Mouse (Mus musculus) midbrain, postnatal 0 days (tissue): Measurements from ENCODE around the gene Arl11. TPM values are rescaled to one million over a fixed set of nuclear protein-coding genes. Genes with fewer than 3 reads are reported as not detected.

Experiments used
- ATAC-seq: fragments of 200-750 bp; cut with Nextera tagmentation; 2 replicates; pipeline ENCODE4 v1.8.0; 2017; ENCODE audit warnings: moderate number of reproducible peaks, mild to moderate bottlenecking, moderate TSS enrichment, moderate library complexity; ENCODE audit not compliant: low FRiP score
- DNase-seq: peaks from one replicate; pipeline ENCODE4 v3.0.0-alpha.2; 2015; ENCODE audit warnings: low spot score
- H3K27ac ChIP-seq: fragments of 300-500 bp; sonication (generic); 2 replicates; pipeline ENCODE4 v1.5.1; 2014; ENCODE audit warnings: low read depth, mild to moderate bottlenecking, low read length, mixed read lengths
- H3K27me3 ChIP-seq: fragments of 300-500 bp; sonication (generic); 2 replicates; pipeline ENCODE4 v1.6.1; 2014; ENCODE audit warnings: low read length, control low read depth, mixed read lengths; ENCODE audit not compliant: insufficient read depth
- H3K36me3 ChIP-seq: fragments of 300-500 bp; sonication (generic); 2 replicates; pipeline ENCODE4 v1.6.1; 2014; ENCODE audit warnings: low read length, control low read depth, mixed read lengths; ENCODE audit not compliant: insufficient read depth
- H3K4me1 ChIP-seq: fragments of 300-500 bp; sonication (generic); 2 replicates; pipeline ENCODE4 v1.6.1; 2014; ENCODE audit warnings: mild to moderate bottlenecking, control low read depth, antibody characterized with exemption, low read length, mixed read lengths; ENCODE audit not compliant: insufficient read depth
- H3K4me2 ChIP-seq: fragments of 300-500 bp; sonication (generic); 2 replicates; pipeline ENCODE4 v1.6.1; 2014; ENCODE audit warnings: low read depth, mild to moderate bottlenecking, low read length, mixed read lengths; ENCODE audit not compliant: poor library complexity, severe bottlenecking
- H3K4me3 ChIP-seq: fragments of 300-500 bp; sonication (generic); 2 replicates; pipeline ENCODE4 v1.5.1; 2014; ENCODE audit warnings: low read depth, mild to moderate bottlenecking, low read length, moderate library complexity
- H3K9ac ChIP-seq: fragments of 300-500 bp; sonication (generic); replicated peaks from 2 replicates; pipeline ENCODE4 v1.6.1; 2014; ENCODE audit warnings: mild to moderate bottlenecking, low read length, moderate library complexity, mixed read lengths; ENCODE audit not compliant: poor library complexity, severe bottlenecking
- H3K9me3 ChIP-seq: fragments of 300-500 bp; sonication (generic); 2 replicates; pipeline ENCODE4 v1.6.1; 2016; ENCODE audit warnings: low read length, control low read depth
- CTCF ChIP-seq: IDR thresholded peaks from 2 replicates; pipeline ENCODE4 v1.5.1; 2016; ENCODE audit warnings: antibody characterized with exemption, mild to moderate bottlenecking
- WGBS: fragments of 180-500 bp; shearing (Covaris S2); extraction: QIAGEN DNeasy Blood & Tissue Kit; methylation state at CpG from one replicate; pipeline ENCODE4 v1.1.7; 2014; 5-methylcytosine and 5-hydroxymethylcytosine counted together
- polyA plus RNA-seq: library from polyadenylated mRNA; unstranded; fragments of >200 nt; fragmentation: Nextera tagmentation; extraction: Ambion mirVana; gene quantifications from 2 replicates; pipeline ENCODE4 v1.2.1, GENCODE M21; 2015
- total RNA-seq: library from RNA; depleted of rRNA; stranded (reverse); fragments of >200 nt; gene quantifications from 2 replicates; pipeline ENCODE4 v1.2.3, GENCODE M21; 2014; rRNA removed

The Arl11 gene
- total and polyA plus RNA-seq, 2 experiments from 2014 or later: 0.63 TPM; not detected in 1

GRCm38 (mm10) chr14:61354251-61355235 is 45.0 kb downstream of the Arl11 start:
- Histone ChIP-seq H3K4me3 (no peak overlapping the region), H3K27me3 (no peaks in the 10 kb centered on the region), H3K4me2 (no peak overlapping the region), H3K27ac (no peak overlapping the region), H3K9ac (no peak overlapping the region), H3K9me3 (no peaks in the 10 kb centered on the region), H3K4me1 (peaks cover 2% of the 10 kb centered on the region; the same call in 1 of the 2 replicates), H3K36me3 (no peaks in the 10 kb centered on the region)
- DNase-seq: no peak
- no peak for TF ChIP-seq CTCF
- WGBS: 70% methylated on average over 10 of the region's 10 CpGs
- no peak for ATAC-seq

DNA sequence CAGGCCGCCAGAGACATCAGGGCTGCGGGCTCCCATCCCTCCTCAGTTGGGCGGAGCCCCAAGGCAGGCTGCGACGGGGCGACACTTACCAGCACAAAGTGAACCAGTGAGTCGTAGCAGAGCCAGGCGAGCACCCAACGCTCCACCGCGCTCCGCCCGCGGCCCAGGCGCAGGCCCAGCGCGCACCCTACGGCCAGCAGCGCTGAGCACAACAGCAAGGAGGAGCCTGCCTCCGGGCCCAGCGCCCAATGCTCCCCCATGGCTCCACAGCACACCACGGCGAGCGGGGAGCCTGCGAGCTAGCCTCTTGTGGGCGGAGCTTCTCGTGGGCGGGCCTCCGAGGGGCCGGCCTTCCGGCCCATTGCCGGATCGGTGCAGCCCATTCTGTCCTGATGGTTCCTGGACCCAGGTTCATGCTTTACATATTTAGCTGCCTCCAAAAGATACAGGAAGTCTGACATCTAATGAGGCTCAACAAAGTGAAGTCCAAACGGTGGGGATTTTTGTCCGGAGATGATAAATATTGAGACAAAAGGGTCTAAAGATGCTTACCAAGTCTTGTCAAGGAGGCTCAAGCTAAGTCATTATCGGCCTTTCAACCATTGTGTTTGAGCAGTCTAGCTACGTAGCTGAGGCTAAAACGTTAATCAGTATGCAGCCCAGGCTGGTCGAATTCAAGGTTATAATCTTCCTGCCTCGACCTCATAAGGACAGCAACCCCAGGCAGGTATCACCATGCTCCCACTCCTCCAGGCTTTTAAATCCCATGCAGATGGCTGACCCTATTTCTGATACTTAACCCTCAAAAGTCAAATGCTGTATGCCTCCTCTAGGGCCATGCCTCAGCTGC is 50.8 kb downstream of the Arl11 start, which contains the start of gene Ebpl:
Gene Ebpl (minus strand): TSS at position 309 of the 850 bp plus-strand sequence.
- under 1% methylated on average over 40 of the region's 40 CpGs for WGBS
- Histone ChIP-seq H3K27me3 (no peaks in the 10 kb centered on the region), H3K9me3 (no peaks in the 10 kb centered on the region), H3K4me3 (peak within 1 kb of the TSS; percentile 60), H3K4me1 (no peaks in the 10 kb centered on the region), H3K4me2 (peak within 1 kb of the TSS; percentile 75), H3K9ac (peak within 1 kb of the TSS; percentile 77), H3K27ac (peak within 1 kb of the TSS; percentile 70), H3K36me3 (0 out of 2 replicates have a peak, but pooled peaks cover 2% of the 10 kb centered on the region)
- DNase-seq: peak; percentile 85
- TF ChIP-seq CTCF: peak; percentile 44
- peak; percentile 93 for ATAC-seq

DNA sequence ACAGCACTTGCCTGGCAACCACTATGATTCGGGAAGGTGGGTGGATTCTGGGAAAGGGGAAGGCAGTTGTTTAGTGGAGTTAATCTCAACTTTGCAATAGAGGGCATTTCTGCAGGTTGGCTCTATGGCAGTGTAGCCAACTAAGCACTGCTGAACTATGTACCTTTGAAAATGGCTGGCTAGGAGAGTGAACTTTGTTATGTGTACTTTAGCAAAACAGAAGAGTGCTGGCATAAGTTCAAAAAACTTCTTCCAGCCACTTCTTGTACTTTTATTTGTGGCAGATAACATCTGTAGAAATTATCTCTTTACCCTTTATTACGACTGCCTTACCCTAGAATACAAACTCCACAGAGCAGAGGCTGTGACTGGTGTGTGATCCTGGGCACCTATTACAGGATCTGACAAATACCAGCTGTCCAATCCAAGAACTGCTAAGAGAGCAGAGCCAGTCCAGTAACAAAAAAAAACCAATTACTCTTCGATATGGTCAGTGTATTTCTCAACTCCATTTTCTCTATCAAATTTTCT is 51.5 kb downstream of the Arl11 start:
- DNase-seq: no peak
- Histone ChIP-seq H3K4me1 (no peaks in the 10 kb centered on the region), H3K36me3 (0 out of 2 replicates have a peak, but pooled peaks cover 2% of the 10 kb centered on the region), H3K9ac (no peak overlapping the region; the same call in 1 of the 2 replicates), H3K27ac (no peak overlapping the region), H3K9me3 (no peaks in the 10 kb centered on the region), H3K27me3 (no peaks in the 10 kb centered on the region), H3K4me2 (peak overlapping the region; percentile 75), H3K4me3 (peak overlapping the region; percentile 60; the same call in 1 of the 2 replicates)
- WGBS: 64% methylated on average over 3 of the region's 3 CpGs
- TF ChIP-seq CTCF: no peak
- no peak for ATAC-seq

Other genes starting within 250 kb of the Arl11 start
- gene Sacs, start 171.3 kb upstream of the Arl11 start, total RNA-seq: 42.0 and 50.8 TPM in 2 replicates
- gene Sacs, start 171.3 kb upstream of the Arl11 start, polyA plus RNA-seq: 4.7 and 5.8 TPM in 2 replicates
- 0.11 TPM in 1 of 2 replicates, not detected in the other for gene Sgcg, start 51.3 kb upstream of the Arl11 start, total RNA-seq
- 0.18 and 0.36 TPM in 2 replicates for gene Sgcg, start 51.3 kb upstream of the Arl11 start, polyA plus RNA-seq
- 3.4 and 4.2 TPM in 2 replicates for gene Ebpl, start 50.7 kb downstream of the Arl11 start, total RNA-seq
- gene Ebpl, start 50.7 kb downstream of the Arl11 start, polyA plus RNA-seq: 8.8 and 9.0 TPM in 2 replicates
- gene Kpna3, start 130.1 kb downstream of the Arl11 start, total RNA-seq: 34.4 and 55.8 TPM in 2 replicates
- gene Kpna3, start 130.1 kb downstream of the Arl11 start, polyA plus RNA-seq: 55.7 and 56.7 TPM in 2 replicates
- 37.4 and 44.3 TPM in 2 replicates for gene Spryd7, start 247.1 kb downstream of the Arl11 start, total RNA-seq
- gene Spryd7, start 247.1 kb downstream of the Arl11 start, polyA plus RNA-seq: 66.9 and 67.0 TPM in 2 replicates